Mouse (Mus musculus): ENCODE measurements at regions not wholly inside any gene's neighbourhood (a gene's known extent, or its start where the extent isn't known, plus 50 kb on each side); places are given as distances from the start of the nearest gene placed in this dataset.

- TF ChIP-seq HCFC1 (IDR thresholded peaks at IDR 0.05; ENCODE audit: low read depth, low read length), result no peak
- no peak for TF ChIP-seq POLR2AphosphoS2 (IDR thresholded peaks at IDR 0.05; ENCODE audit: low read depth, low read length)
- TF ChIP-seq CTCF (conservative IDR thresholded peaks at IDR 0.05 in 1 of 2, IDR thresholded peaks at IDR 0.05 in 1 of 2; ENCODE audit: low read depth in 2 of 2, low read length in 2 of 2), result no peak
- TF ChIP-seq NRF1 (IDR thresholded peaks at IDR 0.05; ENCODE audit: low read depth, low read length), result no peak
- no peak for TF ChIP-seq MAFK (IDR thresholded peaks at IDR 0.05; ENCODE audit: insufficient replicate concordance, low read length)
- no peak for TF ChIP-seq USF1 (IDR thresholded peaks at IDR 0.05; ENCODE audit: low read depth, low read length)
- TF ChIP-seq E2F4 (IDR thresholded peaks at IDR 0.05; ENCODE audit: insufficient replicate concordance, low read depth, low read length), result no peak
- TF ChIP-seq ZC3H11A (IDR thresholded peaks at IDR 0.05; ENCODE audit: low read depth, low read length), result no peak
- no peak for TF ChIP-seq POLR2A (IDR thresholded peaks at IDR 0.05; ENCODE audit: low read depth, low read length)
- TF ChIP-seq RCOR1 (conservative IDR thresholded peaks at IDR 0.05; ENCODE audit: low read depth, low read length), result no peak
- no peak for TF ChIP-seq MXI1 (IDR thresholded peaks at IDR 0.05; ENCODE audit: low read depth, low read length)
Observed at GRCm38 (mm10) chr4:137128152-137128551, 79.6 kb upstream of the Zbtb40 start.

All from CH12.LX (cell line).